Mouse (Mus musculus) E14TG2a.4 (cell line): ENCODE measurements at regions not wholly inside any gene's neighbourhood (a gene's known extent, or its start where the extent isn't known, plus 50 kb on each side); places are given as distances from the start of the nearest gene placed in this dataset.

Experiments used
- CTCF ChIP-seq: conservative IDR thresholded peaks from 2 replicates; pipeline ENCODE4 v1.5.1; 2014; ENCODE audit warnings: low read length
- NANOG ChIP-seq: IDR thresholded peaks from 2 replicates; pipeline ENCODE4 v1.6.1; 2014; ENCODE audit warnings: borderline replicate concordance, low read length, mixed read lengths
- POU5F1 ChIP-seq: IDR thresholded peaks from 2 replicates; pipeline ENCODE4 v1.6.1; 2014; ENCODE audit warnings: low read length, borderline replicate concordance

DNA sequence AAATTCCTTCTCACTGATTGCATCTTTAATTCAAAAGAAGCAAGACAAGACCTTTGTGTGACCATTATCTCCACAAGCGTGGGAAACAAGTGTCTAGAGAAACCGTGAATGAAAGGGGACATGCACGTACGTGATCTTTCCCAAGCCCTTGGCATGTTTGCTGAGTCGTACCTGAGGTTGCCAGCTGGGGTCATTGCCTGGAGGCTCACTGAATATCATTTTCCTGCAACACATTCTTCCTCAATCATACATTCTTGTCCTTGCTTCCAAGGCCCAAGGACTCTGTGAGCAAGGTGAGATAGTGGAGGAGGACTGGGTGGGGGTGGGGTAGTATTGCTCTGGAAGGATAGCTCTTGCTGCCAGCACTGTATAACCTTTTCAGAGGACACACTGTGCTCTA is 108.5 kb upstream of the Slc24a5 start:
- TF ChIP-seq CTCF, result no peak
- no peak for TF ChIP-seq NANOG
- TF ChIP-seq POU5F1, result no peak
